Mouse (Mus musculus) heart, postnatal 0 days (tissue): ENCODE measurements at regions not wholly inside any gene's neighbourhood (a gene's known extent, or its start where the extent isn't known, plus 50 kb on each side); places are given as distances from the start of the nearest gene placed in this dataset.

ENCODE experiments used
- CTCF ChIP-seq: IDR thresholded peaks from 2 replicates; pipeline ENCODE4 v1.5.1; 2016; ENCODE audit warnings: antibody characterized with exemption, control low read depth, low read depth
- EP300 ChIP-seq: IDR thresholded peaks from 2 replicates; pipeline ENCODE4 v1.6.1; 2016; ENCODE audit warnings: antibody characterized with exemption, low read depth

GRCm38 (mm10) chr1:190411756-190412155, 241.2 kb upstream of the Prox1 start:
- TF ChIP-seq EP300 (no peak), CTCF (no peak)
